Mouse (Mus musculus): Measurements from ENCODE around the gene Zfp740. TPM values are rescaled to one million over a fixed set of nuclear protein-coding genes. Genes with fewer than 3 reads are reported as not detected.
"Not testable (repeated sequence)": the region's sequence is repeated elsewhere in the genome, so short reads cannot be mapped to it uniquely, and the experiment has no call there.

Zfp740 gene
- 15.9 and 18.0 TPM in 2 replicates for polyA plus RNA-seq (2012; ENCODE audit: insufficient read depth, insufficient read length, missing spikeins)

GRCm38 (mm10) chr15:102202971-102203834, at the start of gene Zfp740:
Zfp740 (plus strand) TSS chr15:102203249.
- Histone ChIP-seq H3K4me3 (ENCODE audit: insufficient read depth, low read depth, low read length) (peak within 1 kb of the TSS; percentile 82), H3K4me1 (ENCODE audit: control insufficient read depth, insufficient read depth, insufficient read length, low read length) (peaks cover 11% of the 10 kb centered on the region)

GRCm38 (mm10) chr15:102155006-102155405, 48.0 kb upstream of the Zfp740 start:
- H3K4me3 ChIP-seq (ENCODE audit: insufficient read depth, low read depth, low read length); H3K27ac ChIP-seq (replicated peaks; ENCODE audit: low read depth, low read length); H3K4me1 ChIP-seq (ENCODE audit: control insufficient read depth, insufficient read depth, insufficient read length, low read length): not testable (repeated sequence)

More at GRCm38 (mm10) chr15:102202971-102203834, at the start of gene Zfp740:
- peak within 1 kb of the TSS; percentile 85 for H3K27ac ChIP-seq (replicated peaks; ENCODE audit: low read depth, low read length)

GRCm38 (mm10) chr15:102156836-102157235, 46.2 kb upstream of the Zfp740 start:
- Histone ChIP-seq H3K27ac (replicated peaks; ENCODE audit: low read depth, low read length) (no peak overlapping the region), H3K4me3 (ENCODE audit: insufficient read depth, low read depth, low read length) (no peak overlapping the region), H3K4me1 (ENCODE audit: control insufficient read depth, insufficient read depth, insufficient read length, low read length) (no peaks in the 10 kb centered on the region)

- Histone ChIP-seq H3K4me3 (ENCODE audit: insufficient read depth, low read depth, low read length) (no peak overlapping the region), H3K4me1 (ENCODE audit: control insufficient read depth, insufficient read depth, insufficient read length, low read length) (no peaks in the 10 kb centered on the region), H3K27ac (replicated peaks; ENCODE audit: low read depth, low read length) (no peak overlapping the region)
Measured at GRCm38 (mm10) chr15:102160415-102161060, 42.5 kb upstream of the Zfp740 start.

- Histone ChIP-seq H3K4me3 (ENCODE audit: insufficient read depth, low read depth, low read length) (no peak overlapping the region), H3K4me1 (ENCODE audit: control insufficient read depth, insufficient read depth, insufficient read length, low read length) (peaks cover 3% of the 10 kb centered on the region; the same call in 1 of the 2 replicates), H3K27ac (replicated peaks; ENCODE audit: low read depth, low read length) (no peak overlapping the region)
Measured at GRCm38 (mm10) chr15:102163900-102164693, 39.0 kb upstream of the Zfp740 start.

- no peak overlapping the region for H3K27ac ChIP-seq (replicated peaks; ENCODE audit: low read depth, low read length)
- H3K4me1 ChIP-seq (ENCODE audit: control insufficient read depth, insufficient read depth, insufficient read length, low read length) = peaks cover 3% of the 10 kb centered on the region; the same call in 1 of the 2 replicates
- H3K4me3 ChIP-seq (ENCODE audit: insufficient read depth, low read depth, low read length) = no peak overlapping the region
Measured at GRCm38 (mm10) chr15:102165468-102166100, 37.5 kb upstream of the Zfp740 start.

- H3K4me3 ChIP-seq (ENCODE audit: insufficient read depth, low read depth, low read length) = no peak overlapping the region
- no peak overlapping the region for H3K27ac ChIP-seq (replicated peaks; ENCODE audit: low read depth, low read length)
- H3K4me1 ChIP-seq (ENCODE audit: control insufficient read depth, insufficient read depth, insufficient read length, low read length) = peaks cover 3% of the 10 kb centered on the region; the same call in 1 of the 2 replicates
Measured at GRCm38 (mm10) chr15:102167620-102168021, 35.4 kb upstream of the Zfp740 start.

- Histone ChIP-seq H3K4me1 (ENCODE audit: control insufficient read depth, insufficient read depth, insufficient read length, low read length) (peaks cover 3% of the 10 kb centered on the region; the same call in 1 of the 2 replicates), H3K27ac (replicated peaks; ENCODE audit: low read depth, low read length) (no peak overlapping the region), H3K4me3 (ENCODE audit: insufficient read depth, low read depth, low read length) (no peak overlapping the region)
Measured at GRCm38 (mm10) chr15:102169064-102169463, 34.0 kb upstream of the Zfp740 start.

- Histone ChIP-seq H3K4me1 (ENCODE audit: control insufficient read depth, insufficient read depth, insufficient read length, low read length) (no peaks in the 10 kb centered on the region), H3K4me3 (ENCODE audit: insufficient read depth, low read depth, low read length) (no peak overlapping the region), H3K27ac (replicated peaks; ENCODE audit: low read depth, low read length) (no peak overlapping the region)
Measured at GRCm38 (mm10) chr15:102173581-102173980, 29.5 kb upstream of the Zfp740 start.

GRCm38 (mm10) chr15:102175736-102176319, 27.2 kb upstream of the Zfp740 start:
- Histone ChIP-seq H3K27ac (replicated peaks; ENCODE audit: low read depth, low read length) (no peak overlapping the region), H3K4me1 (ENCODE audit: control insufficient read depth, insufficient read depth, insufficient read length, low read length) (no peaks in the 10 kb centered on the region)

GRCm38 (mm10) chr15:102176571-102177316, 26.3 kb upstream of the Zfp740 start:
- no peaks in the 10 kb centered on the region for H3K4me1 ChIP-seq (ENCODE audit: control insufficient read depth, insufficient read depth, insufficient read length, low read length)
- no peak overlapping the region for H3K27ac ChIP-seq (replicated peaks; ENCODE audit: low read depth, low read length)
- H3K4me3 ChIP-seq (ENCODE audit: insufficient read depth, low read depth, low read length) = no peak overlapping the region

More at GRCm38 (mm10) chr15:102175736-102176319, 27.2 kb upstream of the Zfp740 start:
- no peak overlapping the region for H3K4me3 ChIP-seq (ENCODE audit: insufficient read depth, low read depth, low read length)

- H3K4me3 ChIP-seq (ENCODE audit: insufficient read depth, low read depth, low read length) = no peak overlapping the region
- no peak overlapping the region for H3K27ac ChIP-seq (replicated peaks; ENCODE audit: low read depth, low read length)
Measured at GRCm38 (mm10) chr15:102177417-102177816, 25.6 kb upstream of the Zfp740 start.

GRCm38 (mm10) chr15:102178279-102178678, 24.8 kb upstream of the Zfp740 start:
- Histone ChIP-seq H3K4me1 (ENCODE audit: control insufficient read depth, insufficient read depth, insufficient read length, low read length) (no peaks in the 10 kb centered on the region), H3K4me3 (ENCODE audit: insufficient read depth, low read depth, low read length) (no peak overlapping the region), H3K27ac (replicated peaks; ENCODE audit: low read depth, low read length) (no peak overlapping the region)

More at GRCm38 (mm10) chr15:102177417-102177816, 25.6 kb upstream of the Zfp740 start:
- H3K4me1 ChIP-seq (ENCODE audit: control insufficient read depth, insufficient read depth, insufficient read length, low read length) = no peaks in the 10 kb centered on the region

Data from brown adipose tissue, adult 24 weeks (tissue).